Mouse (Mus musculus) liver, adult 2 months (tissue): ENCODE results near the gene Acoxl. TPM values are rescaled to one million over a fixed set of nuclear protein-coding genes. Genes with fewer than 3 reads are reported as not detected.

ENCODE experiments used
- DNase-seq: peaks from one replicate; pipeline ENCODE4 v3.0.0-alpha.2; 2011; ENCODE audit warnings: low read depth, low spot score; ENCODE audit errors: extremely low read depth
- H3K27ac ChIP-seq: fragments of 200-500 bp; replicated peaks from 2 replicates; pipeline ENCODE4 v1.5.1; 2012; ENCODE audit warnings: low read depth, mild to moderate bottlenecking, control low read depth, inconsistent platforms, low read length; ENCODE audit not compliant: insufficient read depth
- H3K27me3 ChIP-seq: fragments of 200-500 bp; 2 replicates; pipeline ENCODE4 v1.6.1; 2012; ENCODE audit warnings: mild to moderate bottlenecking, moderate library complexity, low read length, inconsistent platforms; ENCODE audit not compliant: control insufficient read depth, insufficient read depth
- H3K36me3 ChIP-seq: fragments of 200-500 bp; 2 replicates; pipeline ENCODE4 v1.6.1; 2012; ENCODE audit warnings: low read length, inconsistent platforms; ENCODE audit not compliant: control insufficient read depth, insufficient read depth
- H3K4me1 ChIP-seq: fragments of 200-500 bp; 2 replicates; pipeline ENCODE4 v1.6.1; 2011; ENCODE audit warnings: low read length; ENCODE audit not compliant: control insufficient read depth, insufficient read depth
- H3K4me3 ChIP-seq: fragments of 200-500 bp; 2 replicates; pipeline ENCODE4 v1.5.1; 2011; ENCODE audit warnings: low read depth, mild to moderate bottlenecking, control low read depth, low read length, moderate library complexity; ENCODE audit not compliant: insufficient read depth
- H3K79me2 ChIP-seq: fragments of 200-500 bp; 2 replicates; pipeline ENCODE4 v1.6.1; 2012; ENCODE audit warnings: inconsistent platforms, mild to moderate bottlenecking, low read length, moderate library complexity; ENCODE audit not compliant: control insufficient read depth, insufficient read depth
- H3K9ac ChIP-seq: fragments of 200-500 bp; 2 replicates; pipeline ENCODE4 v1.6.1; 2012; ENCODE audit warnings: low read depth, mild to moderate bottlenecking, control low read depth, inconsistent platforms, low read length
- CTCF ChIP-seq: fragments of 200-500 bp; IDR thresholded peaks from 2 replicates; pipeline ENCODE4 v1.5.1; 2011; ENCODE audit warnings: low read depth, low read length, control low read depth
- POLR2A ChIP-seq: fragments of 200-500 bp; IDR thresholded peaks from 2 replicates; pipeline ENCODE4 v1.6.1; 2011; ENCODE audit warnings: low read length, control low read depth; ENCODE audit not compliant: insufficient read depth; ENCODE audit errors: extremely low read depth
- WGBS: fragments of 180-500 bp; shearing (Covaris S2); methylation state at CpG from one replicate; pipeline ENCODE4 v1.1.7; 2018; 5-methylcytosine and 5-hydroxymethylcytosine counted together
- polyA plus RNA-seq: library from polyadenylated mRNA; depleted of rRNA; stranded (reverse); fragments of >200 nt; gene quantifications from 2 replicates; pipeline ENCODE4 v1.2.3, GENCODE M21; 2012
- total RNA-seq: library from RNA; depleted of rRNA; stranded (reverse); fragments of >200 nt; gene quantifications from 2 replicates; pipeline ENCODE4 v1.2.3, GENCODE M21; 2014

Gene Acoxl
- total and polyA plus RNA-seq, 2 experiments, result not detected

DNA sequence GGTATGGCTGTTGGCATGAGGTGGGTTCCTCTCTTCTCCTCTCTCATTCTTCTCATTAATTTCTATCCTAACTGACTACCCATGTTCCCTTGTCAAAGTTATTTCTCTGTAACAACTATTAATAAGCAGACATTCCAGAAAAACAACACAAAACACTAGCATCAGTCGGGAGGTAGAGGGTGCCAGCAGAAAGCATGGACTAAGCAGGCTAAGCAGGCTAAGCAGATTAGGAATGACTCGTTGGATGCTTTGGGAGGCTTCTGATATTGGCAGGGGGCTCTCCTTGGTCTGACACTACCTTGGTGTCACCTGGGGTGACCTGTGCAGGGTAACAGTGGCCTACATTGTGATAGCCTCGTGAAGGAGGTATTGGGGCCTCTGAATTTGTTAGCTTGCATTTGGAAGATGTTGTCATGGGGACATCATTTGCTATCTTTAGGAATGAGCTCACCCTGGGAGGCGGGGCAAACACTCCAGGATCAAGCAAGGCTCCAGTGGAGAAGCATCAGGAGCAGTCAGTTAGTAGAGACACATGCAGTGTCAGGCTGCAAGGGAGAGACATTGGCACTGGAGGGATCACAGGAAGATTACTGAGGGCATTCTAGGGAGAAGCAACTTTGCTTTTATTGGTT is 123.2 kb downstream of the Acoxl start:
- no peaks in the 10 kb centered on the region for H3K4me1 ChIP-seq
- 57% methylated on average over 4 of the region's 4 CpGs for WGBS
- H3K4me3 ChIP-seq, result no peak overlapping the region
- TF ChIP-seq CTCF (no peak), POLR2A (no peak)
- no peak overlapping the region for H3K9ac ChIP-seq
- H3K79me2 ChIP-seq, result no peaks in the 10 kb centered on the region
- no peak for DNase-seq
- no peaks in the 10 kb centered on the region for H3K27me3 ChIP-seq
- no peak overlapping the region for H3K27ac ChIP-seq
- no peaks in the 10 kb centered on the region for H3K36me3 ChIP-seq

- Histone ChIP-seq H3K36me3 (no peaks in the 10 kb centered on the region), H3K27me3 (no peaks in the 10 kb centered on the region), H3K27ac (no peak overlapping the region), H3K4me3 (no peak overlapping the region), H3K9ac (no peak overlapping the region), H3K4me1 (no peaks in the 10 kb centered on the region), H3K79me2 (no peaks in the 10 kb centered on the region)
- no peak for TF ChIP-seq POLR2A
- TF ChIP-seq CTCF, result no peak
- no peak for DNase-seq
- WGBS, result 100% methylated on average over 2 of the region's 2 CpGs
These were observed 130.3 kb downstream of the Acoxl start for GRCm38 (mm10) chr2:127968944-127969343.

DNA sequence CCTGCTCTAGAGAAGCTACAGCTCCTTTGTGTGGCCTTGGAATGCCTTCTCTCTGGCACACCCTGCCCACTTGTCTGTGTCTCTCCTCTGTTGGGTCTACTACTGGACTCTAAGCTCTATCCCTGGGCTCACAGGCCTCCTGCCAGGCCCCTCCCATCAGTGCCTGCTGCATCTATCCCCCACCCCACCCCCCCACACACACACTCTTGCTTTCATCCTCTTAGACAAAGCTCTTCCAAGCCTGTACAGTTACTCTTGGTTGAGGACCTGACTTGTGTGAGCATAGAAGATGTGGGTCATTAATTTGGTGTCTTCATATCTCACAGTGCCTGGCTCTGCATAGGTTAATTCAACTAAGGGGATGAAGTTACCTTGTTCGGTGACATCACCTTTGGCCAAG is 137.6 kb downstream of the Acoxl start:
- no peak for DNase-seq
- Histone ChIP-seq H3K27me3 (no peaks in the 10 kb centered on the region), H3K9ac (no peak overlapping the region), H3K4me3 (no peak overlapping the region), H3K79me2 (no peaks in the 10 kb centered on the region), H3K27ac (no peak overlapping the region), H3K36me3 (no peaks in the 10 kb centered on the region), H3K4me1 (peaks cover 6% of the 10 kb centered on the region)
- WGBS, result 91% methylated on average over 1 of the region's 1 CpGs
- no peak for TF ChIP-seq CTCF
- TF ChIP-seq POLR2A, result no peak

- no peaks in the 10 kb centered on the region for H3K27me3 ChIP-seq
- H3K4me1 ChIP-seq, result peaks cover 6% of the 10 kb centered on the region
- DNase-seq, result peak; percentile 87
- no peaks in the 10 kb centered on the region for H3K79me2 ChIP-seq
- no peak overlapping the region for H3K9ac ChIP-seq
- TF ChIP-seq CTCF (no peak), POLR2A (no peak)
- no peak overlapping the region for H3K27ac ChIP-seq
- no peaks in the 10 kb centered on the region for H3K36me3 ChIP-seq
- no peak overlapping the region for H3K4me3 ChIP-seq
- 93% methylated on average over 7 of the region's 7 CpGs for WGBS
These were observed 140.0 kb downstream of the Acoxl start for GRCm38 (mm10) chr2:127978601-127979230.

DNA sequence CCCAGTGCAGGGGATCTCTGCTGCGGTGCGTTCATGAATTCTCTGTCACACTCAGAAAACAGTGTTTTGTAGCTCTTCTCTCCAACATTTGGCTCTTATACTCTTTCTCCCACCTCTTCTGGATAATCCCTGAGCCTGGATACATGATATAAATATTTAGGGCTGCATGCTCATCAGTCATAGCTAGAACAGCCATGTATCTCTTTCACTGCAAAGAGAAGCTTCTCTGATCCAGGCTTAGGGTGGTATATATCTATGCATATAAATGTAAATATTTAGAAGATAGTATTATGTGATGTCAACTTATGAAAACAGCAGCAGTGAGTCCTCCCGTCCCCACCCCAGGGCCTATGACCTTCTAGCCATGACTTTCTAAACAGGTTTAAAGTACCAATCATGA is 143.9 kb downstream of the Acoxl start:
- H3K4me1 ChIP-seq, result peaks cover 6% of the 10 kb centered on the region
- H3K4me3 ChIP-seq, result no peak overlapping the region
- no peaks in the 10 kb centered on the region for H3K79me2 ChIP-seq
- no peak overlapping the region for H3K9ac ChIP-seq
- no peaks in the 10 kb centered on the region for H3K36me3 ChIP-seq
- no peaks in the 10 kb centered on the region for H3K27me3 ChIP-seq
- WGBS, result 97% methylated on average over 3 of the region's 3 CpGs
- no peak for DNase-seq
- no peak overlapping the region for H3K27ac ChIP-seq
- TF ChIP-seq CTCF, result no peak
- TF ChIP-seq POLR2A, result no peak

GRCm38 (mm10) chr2:127983301-127983700 is 144.6 kb downstream of the Acoxl start:
- no peak overlapping the region for H3K4me3 ChIP-seq
- peaks cover 6% of the 10 kb centered on the region for H3K4me1 ChIP-seq
- no peaks in the 10 kb centered on the region for H3K36me3 ChIP-seq
- no peak overlapping the region for H3K27ac ChIP-seq
- TF ChIP-seq POLR2A (no peak), CTCF (no peak)
- H3K79me2 ChIP-seq, result no peaks in the 10 kb centered on the region
- DNase-seq, result no peak
- 84% methylated on average over 4 of the region's 4 CpGs for WGBS
- H3K9ac ChIP-seq, result no peak overlapping the region
- no peaks in the 10 kb centered on the region for H3K27me3 ChIP-seq
